Mouse (Mus musculus): ENCODE measurements around the gene Tuba1a. TPM values are rescaled to one million over a fixed set of nuclear protein-coding genes. Genes with fewer than 3 reads are reported as not detected.
"Not testable (repeated sequence)": the region's sequence is repeated elsewhere in the genome, so short reads cannot be mapped to it uniquely, and the experiment has no call there.

The Tuba1a gene
- polyA plus RNA-seq, 1 experiment from 2014 or later: 1,001 TPM

DNA sequence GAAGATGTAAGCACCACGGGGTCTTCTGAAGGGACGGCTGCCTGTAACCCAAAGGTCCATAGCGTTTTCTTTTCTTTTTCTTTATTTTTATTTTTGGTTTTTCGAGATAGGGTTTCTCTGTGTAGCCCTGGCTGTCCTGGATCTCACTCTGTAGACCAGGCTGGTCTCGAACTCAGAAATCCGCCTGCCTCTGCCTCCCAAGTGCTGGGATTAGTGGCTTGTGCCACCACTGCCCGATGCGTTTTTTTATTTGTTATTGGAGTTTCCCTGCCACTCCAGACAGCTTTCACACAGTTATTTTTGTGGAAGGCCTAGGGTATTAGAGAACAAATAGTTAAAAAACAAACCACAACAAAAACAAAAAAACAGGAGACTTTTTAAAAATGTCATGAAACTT, 35.0 kb downstream of the Tuba1a start:
- H3K4me3 ChIP-seq (replicated peaks; ENCODE audit: low read length): peak overlapping the region; percentile 75
- H3K9ac ChIP-seq (ENCODE audit: low read length): peak overlapping the region; percentile 70
- peak overlapping the region; percentile 68 for H3K4me2 ChIP-seq (ENCODE audit: low read depth, low read length)
- H3K27me3 ChIP-seq (ENCODE audit: control insufficient read depth, insufficient read depth, low read length); H3K9me3 ChIP-seq (replicated peaks; ENCODE audit: control insufficient read depth, low read length); ATAC-seq (ENCODE audit: insufficient read depth, low FRiP score); H3K36me3 ChIP-seq (ENCODE audit: control insufficient read depth, insufficient read depth, low read length); H3K4me1 ChIP-seq (ENCODE audit: control insufficient read depth, insufficient read depth, low read length): not testable (repeated sequence)
- peak overlapping the region; percentile 81 for H3K27ac ChIP-seq (ENCODE audit: low read length)
- WGBS: 19% methylated on average over 8 of the region's 8 CpGs

DNA sequence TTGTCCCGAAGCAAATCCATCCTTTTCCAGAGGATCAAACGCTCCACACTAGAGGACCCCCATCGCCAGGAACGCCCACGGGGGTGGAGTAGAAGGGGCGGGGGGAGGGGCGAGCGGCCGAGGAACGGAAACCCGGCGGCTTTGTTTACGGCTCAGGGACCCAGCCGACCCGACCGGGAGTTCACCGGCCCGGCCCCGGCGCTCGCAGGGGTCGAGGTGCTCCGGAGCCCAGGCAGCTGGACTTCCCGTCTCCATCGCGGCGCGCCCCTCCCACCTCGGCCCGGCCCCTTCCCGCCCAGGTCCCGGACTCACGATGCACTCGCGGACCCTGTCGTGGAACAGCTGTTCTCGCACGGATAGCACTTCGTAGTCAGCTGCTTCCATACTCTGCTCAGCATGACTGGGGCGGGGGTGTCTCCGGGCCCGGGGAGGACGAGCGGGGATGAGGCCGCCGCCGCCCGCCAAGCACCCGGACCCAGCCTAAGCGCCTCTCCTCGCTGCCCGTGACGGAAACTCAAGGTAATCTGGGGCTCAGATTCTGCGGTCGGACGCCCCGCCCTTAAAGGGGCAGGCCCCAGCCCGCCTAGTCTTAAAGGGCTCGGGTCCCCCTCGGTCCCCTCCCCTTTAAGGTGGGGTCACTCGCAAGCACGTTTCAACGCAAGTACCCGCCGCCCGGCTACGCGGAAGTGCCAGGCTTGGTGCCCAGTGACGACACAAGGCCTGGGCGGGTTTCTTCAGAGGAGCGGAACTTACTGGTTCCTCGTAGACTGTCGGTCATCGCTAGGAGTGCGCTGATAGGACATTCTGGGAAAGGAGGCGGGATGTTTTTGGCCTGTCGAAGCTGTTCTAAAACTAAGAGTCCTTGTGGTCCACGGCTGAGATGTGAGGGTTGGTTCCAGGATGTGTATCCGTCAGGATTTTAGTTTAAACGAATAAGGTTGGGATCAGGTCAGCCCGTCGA, 35.7 kb downstream of the Tuba1a start, which contains the start of gene Lmbr1l:
Gene Lmbr1l, minus strand, starts transcription at position 694 of the 961 bp plus-strand sequence.
- H3K4me2 ChIP-seq (ENCODE audit: low read depth, low read length): peak within 1 kb of the TSS; percentile 74
- H3K4me3 ChIP-seq (replicated peaks; ENCODE audit: low read length): peak within 1 kb of the TSS; percentile 75
- H3K27me3 ChIP-seq (ENCODE audit: control insufficient read depth, insufficient read depth, low read length): no peaks in the 10 kb centered on the region
- H3K27ac ChIP-seq (ENCODE audit: low read length): peak within 1 kb of the TSS; percentile 93
- H3K9ac ChIP-seq (ENCODE audit: low read length): peak within 1 kb of the TSS; percentile 85
- under 1% methylated on average over 82 of the region's 82 CpGs for WGBS
- no peaks in the 10 kb centered on the region for H3K9me3 ChIP-seq (replicated peaks; ENCODE audit: control insufficient read depth, low read length)
- peak; percentile 99 for ATAC-seq (ENCODE audit: insufficient read depth, low FRiP score)
- H3K36me3 ChIP-seq (ENCODE audit: control insufficient read depth, insufficient read depth, low read length): no peaks in the 10 kb centered on the region
- peaks cover 9% of the 10 kb centered on the region for H3K4me1 ChIP-seq (ENCODE audit: control insufficient read depth, insufficient read depth, low read length)

DNA sequence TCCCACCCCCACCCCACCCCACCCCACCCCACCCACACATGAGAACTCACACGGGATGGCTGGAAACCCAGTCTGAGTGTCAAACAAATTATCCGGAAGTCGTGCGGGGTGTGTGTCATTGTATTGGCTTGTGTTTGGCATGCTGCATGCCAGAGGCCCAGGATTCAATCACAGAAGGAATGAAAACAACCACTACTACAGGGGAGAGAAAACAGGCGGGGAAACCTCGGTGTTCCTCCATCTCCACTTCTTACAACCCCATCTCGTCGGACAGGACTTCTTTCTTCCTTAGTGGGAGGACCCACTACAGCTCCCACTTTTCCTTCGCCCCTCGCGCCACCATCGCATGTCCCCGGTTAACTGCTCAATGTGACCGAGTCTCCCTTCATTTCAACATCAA, 36.4 kb downstream of the Tuba1a start:
- Histone ChIP-seq H3K9me3 (replicated peaks; ENCODE audit: control insufficient read depth, low read length) (no peaks in the 10 kb centered on the region), H3K4me2 (ENCODE audit: low read depth, low read length) (peak overlapping the region; percentile 74), H3K27ac (ENCODE audit: low read length) (peak overlapping the region; percentile 93), H3K9ac (ENCODE audit: low read length) (peak overlapping the region; percentile 85), H3K36me3 (ENCODE audit: control insufficient read depth, insufficient read depth, low read length) (no peaks in the 10 kb centered on the region), H3K4me3 (replicated peaks; ENCODE audit: low read length) (peak overlapping the region; percentile 75), H3K4me1 (ENCODE audit: control insufficient read depth, insufficient read depth, low read length) (peaks cover 9% of the 10 kb centered on the region), H3K27me3 (ENCODE audit: control insufficient read depth, insufficient read depth, low read length) (no peaks in the 10 kb centered on the region)
- no peak for ATAC-seq (ENCODE audit: insufficient read depth, low FRiP score)
- WGBS: under 1% methylated on average over 14 of the region's 14 CpGs

DNA sequence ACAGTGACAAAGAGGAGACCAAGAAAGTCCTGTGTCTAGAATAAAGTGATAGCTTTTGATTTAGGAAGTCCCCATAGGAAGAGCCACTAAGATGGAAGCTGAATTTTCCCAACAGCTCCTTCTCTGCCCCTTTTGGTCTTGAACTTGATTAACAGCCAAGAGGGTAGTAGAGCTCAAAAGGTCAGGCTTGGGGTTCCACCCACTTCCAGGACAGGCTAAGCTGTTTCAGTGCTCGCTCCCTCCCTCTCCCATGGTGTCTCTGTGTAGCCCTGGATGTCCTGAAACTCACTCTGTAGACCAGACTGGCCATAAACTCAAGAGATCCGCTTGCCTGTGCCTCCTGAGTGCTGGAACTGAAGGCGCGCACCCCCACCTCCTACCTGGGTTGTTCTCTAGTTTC, 37.5 kb downstream of the Tuba1a start:
- no peak overlapping the region for H3K4me3 ChIP-seq (replicated peaks; ENCODE audit: low read length)
- no peaks in the 10 kb centered on the region for H3K9me3 ChIP-seq (replicated peaks; ENCODE audit: control insufficient read depth, low read length)
- no peak overlapping the region for H3K27ac ChIP-seq (ENCODE audit: low read length)
- H3K36me3 ChIP-seq (ENCODE audit: control insufficient read depth, insufficient read depth, low read length): no peaks in the 10 kb centered on the region
- H3K4me2 ChIP-seq (ENCODE audit: low read depth, low read length): peak overlapping the region; percentile 74; the same call in 1 of the 2 replicates
- no peak for ATAC-seq (ENCODE audit: insufficient read depth, low FRiP score)
- 92% methylated on average over 4 of the region's 4 CpGs for WGBS
- H3K4me1 ChIP-seq (ENCODE audit: control insufficient read depth, insufficient read depth, low read length): peaks cover 9% of the 10 kb centered on the region
- no peaks in the 10 kb centered on the region for H3K27me3 ChIP-seq (ENCODE audit: control insufficient read depth, insufficient read depth, low read length)
- peak overlapping the region; percentile 85 for H3K9ac ChIP-seq (ENCODE audit: low read length)

DNA sequence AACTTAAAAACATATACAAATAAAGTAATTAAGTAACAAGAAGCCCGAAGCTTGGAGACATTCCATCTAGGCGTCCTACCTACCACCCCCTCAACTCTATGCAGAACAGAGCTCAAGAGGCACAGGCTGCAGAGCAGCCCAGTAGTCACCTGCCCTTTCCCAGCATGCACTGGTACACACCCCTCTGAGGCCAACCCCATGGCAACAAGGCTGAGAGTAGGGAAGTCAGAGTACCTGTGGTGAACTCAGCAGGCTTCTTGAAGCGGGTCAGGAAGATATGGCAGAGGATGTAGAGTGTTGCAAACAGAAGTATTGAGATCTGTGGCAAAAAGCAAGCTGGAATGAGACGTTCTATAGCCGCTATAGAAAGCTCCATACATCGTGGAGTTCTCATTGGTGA, 38.6 kb downstream of the Tuba1a start:
- Histone ChIP-seq H3K4me3 (replicated peaks; ENCODE audit: low read length) (no peak overlapping the region), H3K4me1 (ENCODE audit: control insufficient read depth, insufficient read depth, low read length) (peaks cover 9% of the 10 kb centered on the region), H3K9ac (ENCODE audit: low read length) (no peak overlapping the region), H3K9me3 (replicated peaks; ENCODE audit: control insufficient read depth, low read length) (no peaks in the 10 kb centered on the region), H3K4me2 (ENCODE audit: low read depth, low read length) (no peak overlapping the region), H3K27ac (ENCODE audit: low read length) (no peak overlapping the region), H3K36me3 (ENCODE audit: control insufficient read depth, insufficient read depth, low read length) (no peaks in the 10 kb centered on the region), H3K27me3 (ENCODE audit: control insufficient read depth, insufficient read depth, low read length) (no peaks in the 10 kb centered on the region)
- 90% methylated on average over 6 of the region's 6 CpGs for WGBS
- no peak for ATAC-seq (ENCODE audit: insufficient read depth, low FRiP score)

DNA sequence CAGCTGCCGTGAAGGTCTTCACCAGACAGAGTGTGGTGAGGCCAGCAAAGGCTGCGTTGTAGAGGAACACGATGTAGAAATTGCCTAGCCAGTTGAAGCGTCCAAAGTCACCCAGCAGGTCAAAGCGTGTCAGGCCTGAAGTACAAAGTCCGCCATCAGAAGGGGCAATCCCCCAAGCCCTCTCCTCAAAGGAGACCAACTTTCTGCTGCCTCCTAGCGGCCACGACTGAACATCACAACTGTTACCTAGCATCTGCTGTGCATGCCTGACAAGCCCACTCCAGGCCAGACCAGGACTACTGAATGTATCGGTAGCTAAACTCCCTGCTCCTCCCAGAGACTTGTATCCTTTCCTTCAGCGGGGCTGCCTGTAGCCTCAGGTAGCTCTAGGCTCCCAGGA, 48.8 kb downstream of the Tuba1a start:
- no peaks in the 10 kb centered on the region for H3K27me3 ChIP-seq (ENCODE audit: control insufficient read depth, insufficient read depth, low read length)
- no peak overlapping the region for H3K4me3 ChIP-seq (replicated peaks; ENCODE audit: low read length)
- no peaks in the 10 kb centered on the region for H3K9me3 ChIP-seq (replicated peaks; ENCODE audit: control insufficient read depth, low read length)
- peaks cover 10% of the 10 kb centered on the region; the same call in 1 of the 2 replicates for H3K36me3 ChIP-seq (ENCODE audit: control insufficient read depth, insufficient read depth, low read length)
- H3K27ac ChIP-seq (ENCODE audit: low read length): no peak overlapping the region
- H3K9ac ChIP-seq (ENCODE audit: low read length): no peak overlapping the region
- H3K4me2 ChIP-seq (ENCODE audit: low read depth, low read length): no peak overlapping the region
- 27% methylated on average over 10 of the region's 10 CpGs for WGBS
- ATAC-seq (ENCODE audit: insufficient read depth, low FRiP score): no peak
- no peaks in the 10 kb centered on the region for H3K4me1 ChIP-seq (ENCODE audit: control insufficient read depth, insufficient read depth, low read length)

DNA sequence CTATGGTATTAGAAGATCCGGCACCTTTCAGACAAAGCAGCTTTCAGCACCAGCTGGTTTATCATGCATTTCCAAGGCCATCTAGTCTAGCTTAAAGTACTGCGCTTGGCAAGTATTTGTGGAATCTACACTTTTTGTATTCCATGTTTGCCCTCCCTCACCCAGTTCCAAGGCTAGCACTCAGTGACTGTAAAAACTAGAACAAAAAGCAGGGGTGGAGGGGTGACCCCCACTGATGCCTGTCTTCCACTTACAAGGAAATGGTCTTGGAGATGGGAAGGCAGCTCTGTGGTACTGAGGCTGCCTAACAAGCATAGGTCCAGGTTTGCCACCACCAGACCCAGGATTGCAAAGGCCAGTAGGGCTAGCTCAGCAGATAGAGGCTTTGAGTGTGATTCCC, 50.9 kb downstream of the Tuba1a start:
- 75% methylated on average over 2 of the region's 2 CpGs for WGBS
- Histone ChIP-seq H3K36me3 (ENCODE audit: control insufficient read depth, insufficient read depth, low read length) (peaks cover 10% of the 10 kb centered on the region; the same call in 1 of the 2 replicates), H3K27ac (ENCODE audit: low read length) (no peak overlapping the region), H3K4me2 (ENCODE audit: low read depth, low read length) (no peak overlapping the region), H3K9ac (ENCODE audit: low read length) (no peak overlapping the region), H3K9me3 (replicated peaks; ENCODE audit: control insufficient read depth, low read length) (no peaks in the 10 kb centered on the region), H3K4me1 (ENCODE audit: control insufficient read depth, insufficient read depth, low read length) (peaks cover 9% of the 10 kb centered on the region), H3K4me3 (replicated peaks; ENCODE audit: low read length) (no peak overlapping the region), H3K27me3 (ENCODE audit: control insufficient read depth, insufficient read depth, low read length) (peaks cover 19% of the 10 kb centered on the region)
- no peak for ATAC-seq (ENCODE audit: insufficient read depth, low FRiP score)

DNA sequence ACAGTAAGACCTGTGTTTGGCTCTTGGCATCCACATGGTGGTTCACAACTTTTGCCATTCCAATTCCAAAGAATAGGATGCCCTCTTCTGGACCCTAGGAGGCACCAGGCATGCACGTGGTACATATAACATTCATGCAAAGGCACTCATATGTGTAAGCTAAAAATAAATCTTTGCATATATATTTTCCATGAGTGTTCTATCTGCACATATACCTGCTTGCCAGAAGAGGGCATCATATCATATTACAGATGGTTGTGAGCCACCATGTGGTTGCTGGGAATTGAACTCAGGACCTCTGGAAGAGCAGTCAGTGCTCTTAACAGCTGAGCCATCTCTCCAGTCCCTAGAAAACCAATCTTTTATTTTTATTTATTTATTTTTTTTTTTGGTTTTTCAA, 52.0 kb downstream of the Tuba1a start:
- ATAC-seq (ENCODE audit: insufficient read depth, low FRiP score): no peak
- Histone ChIP-seq H3K9ac (ENCODE audit: low read length) (no peak overlapping the region), H3K4me1 (ENCODE audit: control insufficient read depth, insufficient read depth, low read length) (peaks cover 9% of the 10 kb centered on the region), H3K4me3 (replicated peaks; ENCODE audit: low read length) (no peak overlapping the region), H3K36me3 (ENCODE audit: control insufficient read depth, insufficient read depth, low read length) (peaks cover 5% of the 10 kb centered on the region; the same call in 1 of the 2 replicates), H3K27ac (ENCODE audit: low read length) (no peak overlapping the region), H3K4me2 (ENCODE audit: low read depth, low read length) (no peak overlapping the region), H3K27me3 (ENCODE audit: control insufficient read depth, insufficient read depth, low read length) (peaks cover 26% of the 10 kb centered on the region), H3K9me3 (replicated peaks; ENCODE audit: control insufficient read depth, low read length) (no peaks in the 10 kb centered on the region)
- 65% methylated on average over 1 of the region's 1 CpGs for WGBS

Measured in stomach, embryonic 16.5 days (tissue).